Mouse (Mus musculus) CH12.LX (cell line): ENCODE data around the gene Ncbp2.

Source experiments
- CHD1 ChIP-seq: IDR thresholded peaks from 2 replicates; pipeline ENCODE4 v1.6.1; 2012; ENCODE audit warnings: low read depth, low read length, improper control_type of control experiment, inconsistent platforms
- CTCF ChIP-seq, 2 experiments: IDR thresholded peaks in 1 of 2; conservative IDR thresholded peaks in 1 of 2; 2 replicates each; pipeline ENCODE4 v1.5.1; 2011 to 2012; ENCODE audit warnings: low read depth in 2 of 2, low read length in 2 of 2, improper control_type of control experiment in 1 of 2, inconsistent platforms in 1 of 2, mild to moderate bottlenecking in 1 of 2, moderate library complexity in 1 of 2
- EP300 ChIP-seq: IDR thresholded peaks from 2 replicates; pipeline ENCODE4 v1.6.1; 2011; ENCODE audit warnings: low read length, improper control_type of control experiment
- HCFC1 ChIP-seq: IDR thresholded peaks from 2 replicates; pipeline ENCODE4 v1.6.1; 2012; ENCODE audit warnings: low read depth, mild to moderate bottlenecking, inconsistent platforms, low read length, improper control_type of control experiment
- POLR2A ChIP-seq: IDR thresholded peaks from 2 replicates; pipeline ENCODE4 v1.6.1; 2011; ENCODE audit warnings: low read depth, mild to moderate bottlenecking, improper control_type of control experiment, low read length
- SIN3A ChIP-seq: IDR thresholded peaks from 2 replicates; pipeline ENCODE4 v1.6.1; 2012; ENCODE audit warnings: low read length, improper control_type of control experiment, inconsistent platforms
- TCF12 ChIP-seq: IDR thresholded peaks from 2 replicates; pipeline ENCODE4 v1.6.1; 2014; ENCODE audit warnings: low read depth, mild to moderate bottlenecking, inconsistent platforms, low read length, improper control_type of control experiment
- ZKSCAN1 ChIP-seq: IDR thresholded peaks from 2 replicates; pipeline ENCODE4 v1.6.1; 2012; ENCODE audit warnings: low read depth, inconsistent platforms, low read length, improper control_type of control experiment, borderline replicate concordance

DNA sequence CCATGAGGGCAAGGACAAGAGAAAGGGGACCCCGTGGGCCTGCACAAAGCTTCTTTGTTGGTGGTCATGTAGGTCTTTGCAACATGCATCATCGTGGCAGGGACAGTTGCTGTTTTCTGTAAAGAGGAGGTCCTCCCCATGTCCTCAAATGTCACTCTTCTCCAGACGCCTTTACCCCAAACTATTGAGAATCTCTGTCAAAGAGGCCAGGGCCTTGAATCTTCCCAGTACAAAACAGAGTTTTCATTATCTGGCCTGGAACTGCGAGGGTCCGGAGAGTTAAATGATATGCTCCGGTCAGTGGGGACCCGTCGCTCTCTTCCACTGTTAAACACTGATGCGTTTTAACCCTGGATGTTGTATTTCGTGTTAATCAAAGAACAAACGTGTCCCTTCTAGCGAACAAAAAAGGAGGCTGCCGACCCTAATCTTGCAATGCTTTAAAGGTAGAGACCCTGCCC lies 13.7 kb upstream of the Ncbp2 start:
- TF ChIP-seq CHD1 (no peak), POLR2A (no peak), EP300 (no peak), CTCF (conservative IDR thresholded peaks at IDR 0.05 in 1 of 2, IDR thresholded peaks at IDR 0.05 in 1 of 2; ENCODE audit: low read depth in 2 of 2, low read length in 2 of 2) (no peak), ZKSCAN1 (no peak), HCFC1 (no peak), SIN3A (no peak), TCF12 (no peak)
